Mouse (Mus musculus) embryonic facial prominence, embryonic 11.5 days (tissue): ENCODE measurements at regions not wholly inside any gene's neighbourhood (a gene's known extent, or its start where the extent isn't known, plus 50 kb on each side); places are given as distances from the start of the nearest gene placed in this dataset.

ENCODE experiments used
- ATAC-seq: fragments of 200-750 bp; cut with Nextera tagmentation; replicated peaks from 2 replicates; pipeline ENCODE4 v1.8.0; 2017; ENCODE audit warnings: low read depth; ENCODE audit not compliant: insufficient number of reproducible peaks, low FRiP score, low TSS enrichment
- DNase-seq: peaks from one replicate; pipeline ENCODE4 v3.0.0-alpha.2; 2015; ENCODE audit warnings: low spot score
- H3K27ac ChIP-seq: fragments of 300-500 bp; sonication (generic); replicated peaks from 2 replicates; pipeline ENCODE4 v1.5.1; 2014; ENCODE audit warnings: mild to moderate bottlenecking, low read depth, low read length, control low read depth
- H3K27me3 ChIP-seq: fragments of 300-500 bp; sonication (generic); 2 replicates; pipeline ENCODE4 v1.6.1; 2014; ENCODE audit warnings: mild to moderate bottlenecking, low read length, moderate library complexity, mixed read lengths; ENCODE audit not compliant: control insufficient read depth, insufficient read depth
- H3K36me3 ChIP-seq: fragments of 300-500 bp; sonication (generic); replicated peaks from 2 replicates; pipeline ENCODE4 v1.6.1; 2014; ENCODE audit warnings: low read depth, mild to moderate bottlenecking, low read length, moderate library complexity, mixed read lengths; ENCODE audit not compliant: control insufficient read depth, insufficient read depth
- H3K4me1 ChIP-seq: fragments of 300-500 bp; sonication (generic); 2 replicates; pipeline ENCODE4 v1.6.1; 2014; ENCODE audit warnings: low read length, mixed read lengths; ENCODE audit not compliant: control insufficient read depth, insufficient read depth
- H3K4me2 ChIP-seq: fragments of 300-500 bp; sonication (generic); 2 replicates; pipeline ENCODE4 v1.6.1; 2014; ENCODE audit warnings: low read depth, mild to moderate bottlenecking, control low read depth, low read length, moderate library complexity
- H3K4me3 ChIP-seq: fragments of 300-500 bp; sonication (generic); 2 replicates; pipeline ENCODE4 v1.5.1; 2014; ENCODE audit warnings: low read depth, low read length, control low read depth
- H3K9ac ChIP-seq: fragments of 300-500 bp; sonication (generic); replicated peaks from 2 replicates; pipeline ENCODE4 v1.6.1; 2014; ENCODE audit warnings: mild to moderate bottlenecking, control low read depth, low read length
- H3K9me3 ChIP-seq: fragments of 300-500 bp; sonication (generic); replicated peaks from 2 replicates; pipeline ENCODE4 v1.6.1; 2016; ENCODE audit warnings: mild to moderate bottlenecking, low read length, inconsistent platforms, mixed read lengths; ENCODE audit not compliant: control insufficient read depth
- WGBS: fragments of 180-500 bp; shearing (Covaris S2); extraction: QIAGEN DNeasy Blood & Tissue Kit; methylation state at CpG from one replicate; pipeline ENCODE4 v1.1.7; 2014; 5-methylcytosine and 5-hydroxymethylcytosine counted together

DNA sequence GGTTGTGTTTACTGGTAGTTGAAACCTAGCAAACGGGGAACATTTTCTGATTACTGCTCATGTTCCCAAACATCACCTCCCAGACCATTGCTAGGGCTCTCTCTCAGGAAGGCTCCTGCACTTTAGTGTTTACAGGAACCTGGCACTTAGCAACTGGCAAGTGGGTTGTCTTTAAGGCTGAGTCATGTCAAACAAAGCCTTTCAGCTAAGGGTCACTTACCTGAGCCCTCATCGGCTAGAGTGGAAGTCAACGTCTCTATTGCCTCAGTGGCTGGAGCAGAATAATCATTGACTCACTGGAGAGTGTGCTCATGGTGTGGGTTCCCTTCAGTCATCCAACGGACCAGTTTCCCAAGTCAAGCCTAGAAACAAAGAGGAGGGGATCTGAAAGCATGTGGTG lies 101.0 kb downstream of the Tomm20 start:
- Histone ChIP-seq H3K4me3 (no peak overlapping the region), H3K27ac (no peak overlapping the region), H3K36me3 (no peaks in the 10 kb centered on the region), H3K9ac (no peak overlapping the region), H3K9me3 (no peaks in the 10 kb centered on the region), H3K27me3 (no peaks in the 10 kb centered on the region), H3K4me2 (no peak overlapping the region), H3K4me1 (peaks cover 3% of the 10 kb centered on the region; the same call in 1 of the 2 replicates)
- ATAC-seq (no peak), DNase-seq (no peak)
- WGBS = 91% methylated on average over 4 of the region's 4 CpGs

DNA sequence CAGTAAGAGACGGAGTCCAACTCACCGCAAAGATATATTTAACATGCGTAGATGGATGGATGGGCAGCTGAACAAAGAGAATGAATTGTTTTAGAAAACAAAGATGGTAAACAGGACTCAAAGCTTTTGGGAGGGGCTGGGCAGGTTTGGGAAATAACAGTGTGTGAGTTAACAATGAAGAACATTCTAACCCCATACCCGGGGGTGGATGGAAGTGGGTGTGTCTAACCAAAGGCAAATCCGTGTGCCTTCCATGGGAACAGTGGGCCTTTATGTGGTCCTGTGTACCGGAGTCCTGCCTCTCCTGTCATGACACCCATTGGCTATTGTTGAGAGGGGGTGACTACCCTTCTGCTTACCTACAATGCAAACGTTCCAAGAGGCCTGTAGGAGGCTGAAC lies 104.5 kb downstream of the Tomm20 start:
- Histone ChIP-seq H3K4me1 (peaks cover 14% of the 10 kb centered on the region; the same call in 1 of the 2 replicates), H3K27ac (no peak overlapping the region), H3K36me3 (no peaks in the 10 kb centered on the region), H3K4me3 (no peak overlapping the region), H3K9me3 (no peaks in the 10 kb centered on the region), H3K27me3 (no peaks in the 10 kb centered on the region), H3K9ac (no peak overlapping the region), H3K4me2 (no peak overlapping the region)
- ATAC-seq (no peak), DNase-seq (no peak)
- WGBS = 61% methylated on average over 7 of the region's 7 CpGs

DNA sequence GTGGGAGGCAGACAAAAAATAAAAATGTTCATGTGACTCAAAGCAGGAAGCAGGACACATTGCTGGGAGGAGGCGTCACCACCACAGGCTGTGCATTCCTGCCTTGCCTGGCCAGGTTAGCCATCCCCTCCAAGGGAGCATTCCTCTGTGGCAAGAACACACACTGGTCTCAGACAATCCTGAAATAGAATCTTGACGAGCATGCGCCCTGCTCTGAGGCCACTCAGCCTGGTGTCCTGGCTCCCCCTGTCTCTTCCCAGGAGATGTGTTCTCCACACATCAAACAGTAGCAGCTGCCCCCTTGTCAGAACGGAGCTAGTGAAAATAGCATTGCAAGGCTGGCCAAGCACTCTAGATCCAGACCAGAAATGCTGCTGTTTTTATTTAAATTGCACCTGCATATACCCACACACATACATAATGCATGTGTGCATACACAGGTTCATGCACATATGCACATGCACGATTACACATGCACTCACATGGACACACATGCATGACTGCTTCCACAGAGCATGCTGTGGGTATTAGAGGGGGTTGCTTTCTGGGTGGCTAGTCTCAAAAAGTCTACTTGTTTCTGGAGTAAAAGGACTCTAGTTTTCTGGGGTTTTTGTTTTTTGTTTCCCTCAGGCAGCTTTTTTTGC lies 105.8 kb downstream of the Tomm20 start:
- H3K4me1 ChIP-seq = peaks cover 14% of the 10 kb centered on the region; the same call in 1 of the 2 replicates
- H3K9me3 ChIP-seq = no peaks in the 10 kb centered on the region
- peak; percentile 87 for ATAC-seq
- H3K4me3 ChIP-seq = no peak overlapping the region
- H3K9ac ChIP-seq = peak overlapping the region; percentile 26
- H3K4me2 ChIP-seq = no peak overlapping the region; the same call in 1 of the 2 replicates
- H3K36me3 ChIP-seq = no peaks in the 10 kb centered on the region
- peak; percentile 79 for DNase-seq
- 19% methylated on average over 5 of the region's 5 CpGs for WGBS
- peak overlapping the region; percentile 77 for H3K27ac ChIP-seq
- no peaks in the 10 kb centered on the region for H3K27me3 ChIP-seq

DNA sequence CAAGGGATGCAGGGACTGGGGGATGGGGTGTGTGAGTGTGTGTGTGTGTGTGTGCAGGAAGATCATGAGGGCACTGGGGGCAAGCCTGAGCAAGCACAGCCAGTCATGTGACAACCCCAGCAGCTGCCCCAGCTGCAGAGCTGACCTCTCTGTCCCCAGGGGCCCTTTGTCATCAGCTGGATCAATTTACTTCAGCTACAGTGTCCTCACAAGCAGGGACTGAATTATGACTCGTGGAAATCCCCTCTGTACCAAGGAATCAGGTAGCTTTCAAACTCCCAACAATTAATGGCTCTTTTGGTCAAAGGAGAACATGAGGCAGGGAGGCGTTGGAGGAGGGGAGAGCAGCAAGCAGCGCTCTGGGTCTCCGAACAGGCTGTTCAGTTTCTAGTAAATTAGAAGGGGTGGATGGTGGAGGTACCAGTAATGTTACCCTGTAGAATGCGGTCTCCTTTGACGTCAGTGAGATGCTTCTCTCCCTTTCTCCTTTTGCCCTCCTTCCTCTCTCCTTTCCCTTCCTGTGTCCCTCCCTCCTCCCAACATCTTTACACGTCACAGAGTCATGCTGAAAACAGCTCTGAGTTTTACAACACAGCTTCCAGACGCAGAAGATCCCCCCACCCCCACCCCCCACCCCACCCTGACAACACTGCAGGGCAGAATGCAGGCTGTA lies 106.5 kb downstream of the Tomm20 start:
- H3K4me1 ChIP-seq = peaks cover 14% of the 10 kb centered on the region; the same call in 1 of the 2 replicates
- H3K9ac ChIP-seq = peak overlapping the region; percentile 26
- no peaks in the 10 kb centered on the region for H3K36me3 ChIP-seq
- WGBS = 4% methylated on average over 8 of the region's 8 CpGs
- H3K27me3 ChIP-seq = no peaks in the 10 kb centered on the region
- ATAC-seq (peak; percentile 69), DNase-seq (peak; percentile 75)
- H3K9me3 ChIP-seq = no peaks in the 10 kb centered on the region
- peak overlapping the region; percentile 0; the same call in 1 of the 2 replicates for H3K4me2 ChIP-seq
- peak overlapping the region; percentile 77 for H3K27ac ChIP-seq
- H3K4me3 ChIP-seq = no peak overlapping the region

DNA sequence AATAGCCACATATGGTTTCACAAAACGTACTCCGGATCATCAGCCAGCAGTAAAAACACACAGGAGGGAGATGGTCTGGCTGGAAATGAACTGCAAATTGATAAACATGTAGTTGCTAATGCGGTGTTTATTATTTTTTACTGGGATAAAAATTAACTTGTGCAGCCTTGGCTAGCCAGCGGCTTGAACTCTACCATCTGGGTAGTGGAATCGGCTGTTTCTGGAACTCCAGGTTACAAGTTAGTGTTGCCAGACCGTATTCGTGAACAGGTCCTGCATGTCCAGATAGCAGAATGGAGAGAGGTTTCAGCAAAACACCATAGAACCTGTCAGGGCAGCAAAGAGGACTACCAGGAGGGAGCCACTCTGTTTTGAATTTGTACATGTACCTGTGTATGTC lies 107.4 kb downstream of the Tomm20 start:
- no peak for DNase-seq
- no peaks in the 10 kb centered on the region for H3K36me3 ChIP-seq
- peaks cover 14% of the 10 kb centered on the region; the same call in 1 of the 2 replicates for H3K4me1 ChIP-seq

DNA sequence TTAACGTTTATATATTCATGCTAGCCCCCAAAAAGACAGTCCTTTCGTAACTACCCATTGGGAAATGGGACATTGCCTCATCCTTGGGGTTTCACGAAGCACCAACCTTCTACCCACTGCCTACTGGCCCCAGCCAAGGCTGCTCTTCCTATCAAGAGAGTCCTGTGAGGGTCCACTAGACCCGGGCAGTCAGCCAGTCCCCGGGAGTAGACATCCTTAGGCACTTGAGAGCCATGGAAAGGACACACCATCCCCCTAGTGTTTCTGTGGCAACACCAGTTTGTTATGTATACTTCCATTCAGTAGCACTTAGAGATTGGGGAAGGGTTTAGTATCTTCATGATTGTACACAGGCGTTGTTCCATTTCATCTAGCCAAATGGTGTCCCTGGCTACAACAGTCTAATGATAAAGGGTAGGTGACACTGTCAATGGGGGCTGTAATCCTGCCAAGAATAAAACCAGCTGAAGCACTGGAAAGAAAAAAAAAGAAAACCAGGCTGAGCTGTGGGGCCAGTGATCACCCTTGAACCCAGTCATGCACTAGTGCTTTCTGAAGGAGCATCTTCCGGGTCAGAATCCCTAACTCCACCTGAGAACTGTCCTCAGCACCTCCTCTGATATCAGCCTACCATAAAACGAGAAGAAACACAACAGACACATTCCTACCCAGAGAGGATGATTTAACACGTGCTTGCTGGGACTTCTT lies 108.2 kb downstream of the Tomm20 start:
- H3K9me3 ChIP-seq = no peaks in the 10 kb centered on the region
- H3K4me1 ChIP-seq = peaks cover 14% of the 10 kb centered on the region; the same call in 1 of the 2 replicates
- no peak overlapping the region for H3K4me3 ChIP-seq
- ATAC-seq = no peak
- no peaks in the 10 kb centered on the region for H3K36me3 ChIP-seq
- DNase-seq = no peak
- H3K9ac ChIP-seq = no peak overlapping the region
- no peak overlapping the region for H3K27ac ChIP-seq
- WGBS = 82% methylated on average over 9 of the region's 9 CpGs
- no peaks in the 10 kb centered on the region for H3K27me3 ChIP-seq
- H3K4me2 ChIP-seq = no peak overlapping the region

More for the DNA sequence above, 107.4 kb downstream of the Tomm20 start:
- ATAC-seq = no peak
- H3K9ac ChIP-seq = no peak overlapping the region
- H3K27me3 ChIP-seq = no peaks in the 10 kb centered on the region
- no peak overlapping the region for H3K4me2 ChIP-seq
- WGBS = 63% methylated on average over 7 of the region's 7 CpGs
- H3K4me3 ChIP-seq = no peak overlapping the region
- peak overlapping the region; percentile 77 for H3K27ac ChIP-seq
- no peaks in the 10 kb centered on the region for H3K9me3 ChIP-seq

DNA sequence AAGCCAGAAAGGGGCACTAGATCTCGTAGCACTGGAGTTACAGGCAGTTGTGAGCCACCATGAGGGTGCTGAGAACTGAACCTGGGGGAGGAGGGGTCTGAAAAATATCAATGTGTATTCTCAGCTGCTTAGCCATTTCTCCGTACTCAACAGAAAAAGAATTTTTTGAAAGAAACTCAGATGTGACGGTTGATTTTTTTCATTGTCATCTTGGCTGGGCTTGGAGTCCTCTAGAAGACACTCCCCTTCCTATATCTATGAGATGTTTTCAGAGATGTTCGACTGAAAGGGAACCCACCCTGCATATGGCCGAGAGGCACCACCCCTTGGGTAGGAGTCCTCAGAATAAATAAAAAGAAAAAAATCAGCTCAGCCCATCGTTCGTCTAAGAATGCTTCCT lies 110.1 kb downstream of the Tomm20 start:
- Histone ChIP-seq H3K9ac (no peak overlapping the region), H3K4me3 (no peak overlapping the region), H3K36me3 (no peaks in the 10 kb centered on the region), H3K9me3 (no peaks in the 10 kb centered on the region), H3K27me3 (no peaks in the 10 kb centered on the region), H3K27ac (no peak overlapping the region), H3K4me1 (peaks cover 14% of the 10 kb centered on the region; the same call in 1 of the 2 replicates), H3K4me2 (no peak overlapping the region)
- WGBS = 80% methylated on average over 7 of the region's 7 CpGs
- ATAC-seq (no peak), DNase-seq (no peak)
